Mouse (Mus musculus) cortical plate, adult 2 months (tissue): ENCODE data around the gene Wdr78.

ENCODE experiments used
- CTCF ChIP-seq: fragments of 200-500 bp; IDR thresholded peaks from 2 replicates; pipeline ENCODE4 v1.5.1; 2011; ENCODE audit warnings: mild to moderate bottlenecking, control low read depth, low read length; ENCODE audit not compliant: insufficient read depth; ENCODE audit errors: extremely low read depth
- POLR2A ChIP-seq: fragments of 200-500 bp; IDR thresholded peaks from 2 replicates; pipeline ENCODE4 v1.6.1; 2011; ENCODE audit warnings: mild to moderate bottlenecking, low read length, control low read depth; ENCODE audit not compliant: insufficient read depth; ENCODE audit errors: extremely low read depth

DNA sequence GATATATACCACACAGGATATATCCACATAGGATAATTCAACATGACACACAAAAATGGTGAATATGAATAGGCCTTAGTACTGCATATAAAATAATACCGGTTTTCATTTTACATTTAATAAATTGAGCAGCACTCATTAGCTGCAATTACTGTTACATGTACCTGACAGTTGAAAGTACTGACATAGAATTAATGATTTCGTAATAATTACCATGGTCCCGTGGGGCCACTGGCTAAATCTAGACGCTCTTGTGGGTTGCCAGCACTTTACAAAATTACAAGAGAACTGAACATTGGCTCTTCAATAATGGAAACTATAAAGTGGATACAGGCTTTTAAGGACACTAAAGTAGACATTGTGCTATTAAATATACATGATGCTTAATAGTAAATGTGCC, 109.7 kb downstream of the Wdr78 start:
- TF ChIP-seq POLR2A: no peak
- no peak for TF ChIP-seq CTCF
